Mouse (Mus musculus): Measurements from ENCODE around the gene Catsperz. TPM values are rescaled to one million over a fixed set of nuclear protein-coding genes. Genes with fewer than 3 reads are reported as not detected.

Gene Catsperz
- polyA plus RNA-seq (2015; fragmentation: Nextera tagmentation; extraction: Ambion mirVana): 3.4 and 3.7 TPM in 2 replicates

DNA sequence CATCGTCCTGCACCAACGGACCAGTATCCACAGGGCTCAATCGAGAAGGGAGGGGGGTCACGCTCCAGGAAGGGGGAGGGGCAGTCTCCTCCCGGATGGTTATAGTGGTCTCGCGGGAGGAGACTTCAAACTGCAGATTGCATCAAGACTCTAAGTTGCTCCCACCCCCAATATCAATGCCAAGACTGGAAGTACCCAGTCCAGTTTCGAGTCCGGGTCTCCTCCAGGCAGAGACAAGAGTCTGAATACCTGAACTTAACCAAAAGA is at the start of gene Catsperz:
TSS of gene Catsperz (minus strand) at position 74 of the 267 bp plus-strand sequence.
- Histone ChIP-seq H3K9ac (replicated peaks; ENCODE audit: low read length) (no peak within 1 kb of the TSS; the same call in 1 of the 2 replicates), H3K36me3 (ENCODE audit: insufficient read depth, low read length) (no peaks in the 10 kb centered on the region), H3K27me3 (ENCODE audit: insufficient read depth, low read length) (peaks cover 61% of the 10 kb centered on the region), H3K4me2 (replicated peaks; ENCODE audit: low read depth, low read length) (peak within 1 kb of the TSS; percentile 44), H3K27ac (ENCODE audit: low read length) (no peak within 1 kb of the TSS), H3K4me1 (ENCODE audit: insufficient read depth, low read length) (peaks cover 23% of the 10 kb centered on the region), H3K4me3 (ENCODE audit: low read length) (peak within 1 kb of the TSS; percentile 31), H3K9me3 (ENCODE audit: low read length) (no peaks in the 10 kb centered on the region)
- 2% methylated on average over 9 of the region's 9 CpGs for WGBS
- no peak for ATAC-seq (ENCODE audit: low FRiP score, low TSS enrichment)

GRCm38 (mm10) chr19:6974211-6975205 is 49.3 kb upstream of the Catsperz start, which contains the start of gene Ppp1r14b:
Ppp1r14b (plus strand) TSS chr19:6974968.
- Histone ChIP-seq H3K27ac (ENCODE audit: low read length) (peak within 1 kb of the TSS; percentile 90), H3K9ac (replicated peaks; ENCODE audit: low read length) (peak within 1 kb of the TSS; percentile 85), H3K9me3 (ENCODE audit: low read length) (no peaks in the 10 kb centered on the region), H3K27me3 (ENCODE audit: insufficient read depth, low read length) (no peaks in the 10 kb centered on the region), H3K4me3 (ENCODE audit: low read length) (peak within 1 kb of the TSS; percentile 81), H3K4me2 (replicated peaks; ENCODE audit: low read depth, low read length) (peak within 1 kb of the TSS; percentile 90), H3K4me1 (ENCODE audit: insufficient read depth, low read length) (peaks cover 64% of the 10 kb centered on the region), H3K36me3 (ENCODE audit: insufficient read depth, low read length) (peaks cover 12% of the 10 kb centered on the region; the same call in 1 of the 2 replicates)
- ATAC-seq (ENCODE audit: low FRiP score, low TSS enrichment): peak; percentile 55
- under 1% methylated on average over 64 of the region's 84 CpGs for WGBS

DNA sequence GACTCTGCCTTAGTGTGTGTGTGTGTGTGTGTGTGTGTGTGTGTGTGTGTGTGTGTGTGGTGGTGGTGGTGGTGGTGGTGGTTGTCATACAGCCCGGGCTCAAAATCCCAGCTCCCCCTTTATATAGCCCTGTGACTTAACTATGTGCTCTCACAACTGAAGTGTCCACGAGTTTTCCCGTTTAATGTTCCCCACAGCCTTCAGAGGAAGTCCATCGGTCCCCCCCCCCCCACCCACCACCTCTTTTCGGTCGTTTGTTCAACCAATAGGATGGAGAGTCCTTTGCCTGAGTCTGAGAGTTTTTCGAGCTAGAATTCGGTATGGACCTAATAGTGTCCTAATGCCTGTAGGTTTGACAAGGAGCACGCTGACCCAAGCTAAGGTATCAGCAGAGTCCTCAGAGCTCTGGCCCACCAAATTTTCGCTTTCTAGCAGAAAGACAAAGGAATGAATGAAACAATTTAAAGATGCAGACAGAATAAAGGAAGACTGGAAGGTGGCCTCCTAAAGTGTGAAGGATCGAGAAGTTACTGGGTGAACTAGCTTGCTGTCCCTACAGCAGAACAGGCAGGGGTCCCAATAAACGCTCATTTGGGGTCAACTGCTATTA is 48.5 kb upstream of the Catsperz start:
- Histone ChIP-seq H3K4me2 (replicated peaks; ENCODE audit: low read depth, low read length) (peak overlapping the region; percentile 90), H3K9me3 (ENCODE audit: low read length) (no peaks in the 10 kb centered on the region), H3K9ac (replicated peaks; ENCODE audit: low read length) (peak overlapping the region; percentile 85), H3K4me1 (ENCODE audit: insufficient read depth, low read length) (peaks cover 63% of the 10 kb centered on the region), H3K27ac (ENCODE audit: low read length) (peak overlapping the region; percentile 56; the same call in 1 of the 2 replicates), H3K27me3 (ENCODE audit: insufficient read depth, low read length) (no peaks in the 10 kb centered on the region), H3K4me3 (ENCODE audit: low read length) (peak overlapping the region; percentile 81), H3K36me3 (ENCODE audit: insufficient read depth, low read length) (peaks cover 12% of the 10 kb centered on the region; the same call in 1 of the 2 replicates)
- no peak for ATAC-seq (ENCODE audit: low FRiP score, low TSS enrichment)
- WGBS: 30% methylated on average over 12 of the region's 12 CpGs

DNA sequence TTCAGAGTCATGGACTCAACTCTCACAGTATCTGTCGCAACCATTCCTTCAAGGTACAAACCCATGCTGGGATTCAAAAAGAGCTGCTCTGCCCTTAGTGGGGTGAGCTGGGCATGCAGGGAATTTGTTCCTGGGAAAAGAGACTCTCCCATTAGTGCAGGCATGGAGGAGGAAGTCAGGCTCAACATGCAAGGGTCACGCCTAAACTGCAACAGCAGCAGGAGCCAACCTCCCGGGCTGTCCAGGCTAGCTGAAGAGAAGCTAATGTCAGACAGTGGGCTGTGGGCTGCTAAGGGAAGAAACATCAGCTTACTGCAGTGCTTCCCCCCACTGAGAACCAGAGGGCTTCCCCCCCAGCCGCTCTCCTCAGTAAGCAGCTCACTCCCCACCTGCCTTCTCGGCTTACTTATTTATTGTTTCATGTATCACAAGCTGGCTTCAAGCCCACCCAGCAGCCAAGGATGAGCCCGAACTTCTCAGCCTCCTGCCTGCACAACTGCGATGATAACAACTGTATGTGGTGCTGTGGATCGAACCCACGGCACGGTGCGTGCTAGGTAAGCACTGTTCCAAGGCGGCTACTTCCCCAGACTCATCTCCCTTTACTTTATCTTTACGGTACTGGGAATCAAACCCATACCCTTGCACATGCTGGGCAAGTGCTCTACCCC is 47.2 kb upstream of the Catsperz start:
- H3K27ac ChIP-seq (ENCODE audit: low read length): no peak overlapping the region
- H3K9me3 ChIP-seq (ENCODE audit: low read length): no peaks in the 10 kb centered on the region
- H3K27me3 ChIP-seq (ENCODE audit: insufficient read depth, low read length): no peaks in the 10 kb centered on the region
- ATAC-seq (ENCODE audit: low FRiP score, low TSS enrichment): no peak
- H3K4me1 ChIP-seq (ENCODE audit: insufficient read depth, low read length): peaks cover 60% of the 10 kb centered on the region
- H3K9ac ChIP-seq (replicated peaks; ENCODE audit: low read length): no peak overlapping the region; the same call in 1 of the 2 replicates
- no peak overlapping the region for H3K4me2 ChIP-seq (replicated peaks; ENCODE audit: low read depth, low read length)
- H3K4me3 ChIP-seq (ENCODE audit: low read length): no peak overlapping the region
- H3K36me3 ChIP-seq (ENCODE audit: insufficient read depth, low read length): peaks cover 2% of the 10 kb centered on the region; the same call in 1 of the 2 replicates
- WGBS: 68% methylated on average over 13 of the region's 13 CpGs

- Histone ChIP-seq H3K4me2 (replicated peaks; ENCODE audit: low read depth, low read length) (no peak overlapping the region), H3K27ac (ENCODE audit: low read length) (no peak overlapping the region), H3K9me3 (ENCODE audit: low read length) (no peaks in the 10 kb centered on the region), H3K4me1 (ENCODE audit: insufficient read depth, low read length) (peaks cover 55% of the 10 kb centered on the region), H3K27me3 (ENCODE audit: insufficient read depth, low read length) (no peaks in the 10 kb centered on the region), H3K4me3 (ENCODE audit: low read length) (no peak overlapping the region), H3K9ac (replicated peaks; ENCODE audit: low read length) (no peak overlapping the region; the same call in 1 of the 2 replicates), H3K36me3 (ENCODE audit: insufficient read depth, low read length) (no peaks in the 10 kb centered on the region)
- no peak for ATAC-seq (ENCODE audit: low FRiP score, low TSS enrichment)
- 15% methylated on average over 6 of the region's 6 CpGs for WGBS
These were observed 46.5 kb upstream of the Catsperz start for GRCm38 (mm10) chr19:6971644-6972043.

GRCm38 (mm10) chr19:6970460-6971085 is 45.4 kb upstream of the Catsperz start:
- peak overlapping the region; percentile 74 for H3K4me3 ChIP-seq (ENCODE audit: low read length)
- no peak for ATAC-seq (ENCODE audit: low FRiP score, low TSS enrichment)
- peak overlapping the region; percentile 90 for H3K9ac ChIP-seq (replicated peaks; ENCODE audit: low read length)
- H3K4me1 ChIP-seq (ENCODE audit: insufficient read depth, low read length): peaks cover 47% of the 10 kb centered on the region
- no peaks in the 10 kb centered on the region for H3K9me3 ChIP-seq (ENCODE audit: low read length)
- 16% methylated on average over 11 of the region's 11 CpGs for WGBS
- no peaks in the 10 kb centered on the region for H3K27me3 ChIP-seq (ENCODE audit: insufficient read depth, low read length)
- peak overlapping the region; percentile 82 for H3K4me2 ChIP-seq (replicated peaks; ENCODE audit: low read depth, low read length)
- H3K27ac ChIP-seq (ENCODE audit: low read length): peak overlapping the region; percentile 49; the same call in 1 of the 2 replicates
- peaks cover 9% of the 10 kb centered on the region for H3K36me3 ChIP-seq (ENCODE audit: insufficient read depth, low read length)

DNA sequence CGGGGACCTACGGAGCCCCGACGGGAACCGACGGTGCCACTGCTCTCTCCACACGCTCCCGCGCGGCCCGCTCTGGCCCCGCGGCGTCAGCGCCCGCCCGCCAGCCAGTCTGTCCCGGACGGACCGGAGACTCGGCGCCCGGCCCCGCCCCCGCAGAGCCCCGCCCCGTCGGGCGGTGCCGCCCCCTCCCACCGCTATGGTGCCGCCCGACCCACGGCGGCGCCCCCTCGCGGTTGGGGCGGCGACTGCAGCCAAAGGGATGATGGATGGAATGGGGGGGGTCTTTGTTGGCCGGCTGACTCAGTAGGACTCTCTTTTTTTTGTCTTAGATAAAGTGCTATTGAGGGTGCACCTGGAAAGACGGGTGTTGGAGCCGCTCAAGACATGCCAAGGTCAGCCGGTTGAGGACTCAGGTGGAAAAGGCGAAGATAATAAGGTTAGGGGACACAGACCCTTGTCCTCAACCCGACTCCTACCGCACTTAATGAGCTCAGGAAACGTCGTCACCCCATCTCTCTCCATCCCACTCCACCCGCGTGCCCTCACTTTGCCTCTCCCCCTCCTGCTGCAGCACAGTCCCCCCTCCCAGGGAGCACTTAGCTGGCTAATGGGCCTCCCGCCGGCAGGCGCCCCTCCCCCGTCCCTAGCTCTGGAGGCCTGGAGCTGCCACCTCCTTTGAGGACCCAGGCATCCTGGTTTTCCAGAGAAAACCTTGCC is 44.6 kb upstream of the Catsperz start:
- Histone ChIP-seq H3K4me2 (replicated peaks; ENCODE audit: low read depth, low read length) (peak overlapping the region; percentile 82), H3K4me3 (ENCODE audit: low read length) (peak overlapping the region; percentile 74), H3K9me3 (ENCODE audit: low read length) (no peaks in the 10 kb centered on the region), H3K4me1 (ENCODE audit: insufficient read depth, low read length) (peaks cover 47% of the 10 kb centered on the region), H3K36me3 (ENCODE audit: insufficient read depth, low read length) (peaks cover 15% of the 10 kb centered on the region), H3K27me3 (ENCODE audit: insufficient read depth, low read length) (no peaks in the 10 kb centered on the region), H3K27ac (ENCODE audit: low read length) (peak overlapping the region; percentile 54), H3K9ac (replicated peaks; ENCODE audit: low read length) (peak overlapping the region; percentile 90)
- under 1% methylated on average over 50 of the region's 55 CpGs for WGBS
- ATAC-seq (ENCODE audit: low FRiP score, low TSS enrichment): peak; percentile 69

DNA sequence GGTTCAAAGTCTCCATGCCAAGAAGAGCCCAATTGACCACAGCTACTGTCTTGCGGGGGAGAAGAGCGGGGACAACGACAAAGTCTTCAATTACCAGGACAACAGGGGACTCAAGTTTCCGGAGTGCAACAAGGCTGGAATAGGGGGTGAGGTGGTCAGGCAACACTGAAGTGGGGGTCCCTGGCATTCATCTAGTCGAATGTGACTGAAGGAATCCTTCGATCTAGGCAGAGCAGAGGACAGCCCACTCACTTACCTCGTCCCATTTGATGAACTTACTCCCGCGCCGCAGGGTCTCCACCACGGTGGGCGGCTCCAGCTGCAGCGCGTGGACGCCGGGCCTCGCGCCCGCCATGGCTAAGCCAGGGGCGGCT is 44.1 kb upstream of the Catsperz start:
- peak overlapping the region; percentile 54; the same call in 1 of the 2 replicates for H3K27ac ChIP-seq (ENCODE audit: low read length)
- H3K36me3 ChIP-seq (ENCODE audit: insufficient read depth, low read length): peaks cover 20% of the 10 kb centered on the region
- ATAC-seq (ENCODE audit: low FRiP score, low TSS enrichment): peak; percentile 11
- under 1% methylated on average over 19 of the region's 20 CpGs for WGBS
- peak overlapping the region; percentile 90 for H3K9ac ChIP-seq (replicated peaks; ENCODE audit: low read length)
- H3K4me1 ChIP-seq (ENCODE audit: insufficient read depth, low read length): peaks cover 47% of the 10 kb centered on the region
- no peaks in the 10 kb centered on the region for H3K27me3 ChIP-seq (ENCODE audit: insufficient read depth, low read length)
- peak overlapping the region; percentile 74 for H3K4me3 ChIP-seq (ENCODE audit: low read length)
- H3K9me3 ChIP-seq (ENCODE audit: low read length): no peaks in the 10 kb centered on the region
- H3K4me2 ChIP-seq (replicated peaks; ENCODE audit: low read depth, low read length): peak overlapping the region; percentile 82
